Mouse (Mus musculus): ENCODE results near the gene Rapsn. TPM values are rescaled to one million over a fixed set of nuclear protein-coding genes. Genes with fewer than 3 reads are reported as not detected.
A peak's percentile ranks its signal among the peaks of the same experiment; 100 is the strongest.

The Rapsn gene
- polyA plus RNA-seq, 1 experiment = 1.9 TPM

- TF ChIP-seq POLR2A (IDR thresholded peaks at IDR 0.05; ENCODE audit: extremely low read depth, insufficient read depth, low read length) (no peak), CTCF (IDR thresholded peaks at IDR 0.05; ENCODE audit: extremely low read depth, insufficient read depth, low read length) (no peak)
- Histone ChIP-seq H3K4me3 (ENCODE audit: insufficient read depth, low read length) (no peak overlapping the region), H3K27ac (ENCODE audit: insufficient read depth, low read length) (peak overlapping the region; percentile 74), H3K4me1 (ENCODE audit: control insufficient read depth, insufficient read depth, low read length) (no peaks in the 10 kb centered on the region)
These were observed 48.9 kb downstream of the Rapsn start for GRCm38 (mm10) chr2:91084179-91084820.

DNA sequence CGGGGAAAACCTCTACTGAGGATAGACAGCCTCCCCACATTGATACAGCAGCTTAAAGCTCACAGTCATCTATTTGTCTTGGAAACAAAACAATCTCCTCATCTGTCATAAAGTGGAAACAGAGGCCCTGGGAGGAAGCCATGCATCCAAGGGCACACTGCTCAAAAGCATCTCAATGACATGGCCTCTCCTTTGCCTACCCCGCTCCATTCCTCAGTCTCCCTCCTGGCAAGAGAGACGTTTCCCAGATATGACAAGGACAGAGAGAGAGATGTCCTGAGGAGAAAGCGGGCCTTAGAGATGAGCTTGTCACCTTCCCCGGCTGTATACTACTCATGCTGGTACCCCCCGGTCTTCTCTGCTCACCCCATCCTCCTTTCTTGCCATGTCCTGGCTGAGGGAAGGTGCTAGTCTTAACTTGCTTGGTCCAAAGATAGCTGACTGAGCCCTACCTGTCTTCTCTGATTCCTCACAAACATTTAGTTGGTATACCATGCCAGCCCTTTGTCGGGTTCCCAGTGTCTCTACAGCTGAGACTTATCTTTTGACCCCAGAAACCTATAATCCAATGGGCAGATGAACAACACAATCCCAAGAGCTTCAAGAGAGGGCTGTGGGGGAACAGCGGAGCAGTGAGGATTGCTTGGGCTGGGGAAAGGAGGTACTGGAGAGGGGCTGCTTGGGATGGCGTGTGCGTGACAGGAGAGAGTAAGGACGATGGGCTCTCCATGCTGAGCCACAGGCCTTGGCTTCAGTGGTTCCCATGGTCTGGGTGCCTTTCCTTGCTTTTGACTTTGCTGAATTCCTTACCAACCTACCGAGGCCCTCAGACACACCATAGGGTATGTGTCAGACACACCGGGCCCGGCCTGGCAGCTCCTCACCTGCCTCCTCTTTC, 50.3 kb downstream of the Rapsn start:
- TF ChIP-seq CTCF (IDR thresholded peaks at IDR 0.05; ENCODE audit: extremely low read depth, insufficient read depth, low read length) (no peak), POLR2A (IDR thresholded peaks at IDR 0.05; ENCODE audit: extremely low read depth, insufficient read depth, low read length) (no peak)
- H3K4me3 ChIP-seq (ENCODE audit: insufficient read depth, low read length) = no peak overlapping the region

GRCm38 (mm10) chr2:91086392-91087237, 51.2 kb downstream of the Rapsn start:
- TF ChIP-seq CTCF (IDR thresholded peaks at IDR 0.05; ENCODE audit: extremely low read depth, insufficient read depth, low read length) = no peak
- no peak for TF ChIP-seq POLR2A (IDR thresholded peaks at IDR 0.05; ENCODE audit: extremely low read depth, insufficient read depth, low read length)
- H3K4me3 ChIP-seq (ENCODE audit: insufficient read depth, low read length) = no peak overlapping the region
- peaks cover 5% of the 10 kb centered on the region for H3K4me1 ChIP-seq (ENCODE audit: control insufficient read depth, insufficient read depth, low read length)
- no peak overlapping the region for H3K27ac ChIP-seq (ENCODE audit: insufficient read depth, low read length)

More for the DNA sequence above, 50.3 kb downstream of the Rapsn start:
- Histone ChIP-seq H3K4me1 (ENCODE audit: control insufficient read depth, insufficient read depth, low read length) (peaks cover 3% of the 10 kb centered on the region; the same call in 1 of the 2 replicates), H3K27ac (ENCODE audit: insufficient read depth, low read length) (no peak overlapping the region)

- TF ChIP-seq CTCF (IDR thresholded peaks at IDR 0.05; ENCODE audit: extremely low read depth, insufficient read depth, low read length) (no peak), POLR2A (IDR thresholded peaks at IDR 0.05; ENCODE audit: extremely low read depth, insufficient read depth, low read length) (no peak)
These were observed 52.0 kb downstream of the Rapsn start for GRCm38 (mm10) chr2:91087453-91087852.

DNA sequence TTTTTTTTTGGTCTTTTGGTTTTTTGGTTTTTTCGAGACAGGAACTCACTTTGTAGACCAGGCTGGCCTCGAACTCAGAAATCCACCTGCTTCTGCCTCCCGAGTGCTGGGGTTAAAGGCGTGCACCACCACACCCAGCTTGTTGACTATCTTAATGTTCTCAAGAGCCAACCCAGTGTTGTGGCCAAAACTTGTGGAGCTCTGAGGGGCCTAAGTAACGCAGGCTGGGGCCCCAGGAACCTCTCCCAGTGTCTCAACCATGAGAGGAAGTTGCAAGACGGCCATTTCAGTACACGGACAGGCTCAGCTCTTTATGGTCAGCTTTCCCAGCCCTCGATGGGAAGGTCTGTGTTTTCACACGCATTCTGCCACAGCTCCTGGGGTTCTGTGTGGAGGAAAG, 53.6 kb downstream of the Rapsn start:
- no peak overlapping the region for H3K27ac ChIP-seq (ENCODE audit: insufficient read depth, low read length)
- H3K4me1 ChIP-seq (ENCODE audit: control insufficient read depth, insufficient read depth, low read length) = peaks cover 5% of the 10 kb centered on the region
- no peak overlapping the region for H3K4me3 ChIP-seq (ENCODE audit: insufficient read depth, low read length)
- TF ChIP-seq POLR2A (IDR thresholded peaks at IDR 0.05; ENCODE audit: extremely low read depth, insufficient read depth, low read length) (no peak), CTCF (IDR thresholded peaks at IDR 0.05; ENCODE audit: extremely low read depth, insufficient read depth, low read length) (no peak)

More at GRCm38 (mm10) chr2:91087453-91087852, 52.0 kb downstream of the Rapsn start:
- no peak overlapping the region for H3K27ac ChIP-seq (ENCODE audit: insufficient read depth, low read length)
- H3K4me3 ChIP-seq (ENCODE audit: insufficient read depth, low read length) = no peak overlapping the region
- H3K4me1 ChIP-seq (ENCODE audit: control insufficient read depth, insufficient read depth, low read length) = peaks cover 5% of the 10 kb centered on the region

GRCm38 (mm10) chr2:91090208-91090607, 54.8 kb downstream of the Rapsn start:
- TF ChIP-seq POLR2A (IDR thresholded peaks at IDR 0.05; ENCODE audit: extremely low read depth, insufficient read depth, low read length) = no peak
- no peak for TF ChIP-seq CTCF (IDR thresholded peaks at IDR 0.05; ENCODE audit: extremely low read depth, insufficient read depth, low read length)
- no peak overlapping the region for H3K27ac ChIP-seq (ENCODE audit: insufficient read depth, low read length)
- no peak overlapping the region for H3K4me3 ChIP-seq (ENCODE audit: insufficient read depth, low read length)
- peaks cover 5% of the 10 kb centered on the region for H3K4me1 ChIP-seq (ENCODE audit: control insufficient read depth, insufficient read depth, low read length)

GRCm38 (mm10) chr2:91090827-91091226, 55.4 kb downstream of the Rapsn start:
- no peak overlapping the region for H3K27ac ChIP-seq (ENCODE audit: insufficient read depth, low read length)
- peaks cover 5% of the 10 kb centered on the region for H3K4me1 ChIP-seq (ENCODE audit: control insufficient read depth, insufficient read depth, low read length)
- TF ChIP-seq POLR2A (IDR thresholded peaks at IDR 0.05; ENCODE audit: extremely low read depth, insufficient read depth, low read length) (no peak), CTCF (IDR thresholded peaks at IDR 0.05; ENCODE audit: extremely low read depth, insufficient read depth, low read length) (no peak)
- H3K4me3 ChIP-seq (ENCODE audit: insufficient read depth, low read length) = no peak overlapping the region

Other genes with a start within 250 kb of the Rapsn start
- 135 and 140 TPM in 2 replicates for gene Mtch2, start 188.5 kb upstream of the Rapsn start, polyA plus RNA-seq (2012; rRNA removed)
- gene C1qtnf4, start 149.8 kb upstream of the Rapsn start, polyA plus RNA-seq (2012; rRNA removed) = 363 and 369 TPM in 2 replicates
- gene Kbtbd4, start 130.9 kb upstream of the Rapsn start, polyA plus RNA-seq (2012; rRNA removed) = 25.3 and 28.1 TPM in 2 replicates
- 222 and 229 TPM in 2 replicates for gene Ndufs3, start 130.8 kb upstream of the Rapsn start, polyA plus RNA-seq (2012; rRNA removed)
- gene Celf1, start 95.2 kb upstream of the Rapsn start, polyA plus RNA-seq (2012; rRNA removed) = 102 and 107 TPM in 2 replicates
- gene Psmc3, start 18.4 kb downstream of the Rapsn start, polyA plus RNA-seq (2012; rRNA removed) = 202 and 205 TPM in 2 replicates
- 51.3 and 54.7 TPM in 2 replicates for gene Slc39a13, start 34.8 kb downstream of the Rapsn start, polyA plus RNA-seq (2012; rRNA removed)
- 9.3 and 10.6 TPM in 2 replicates for gene Spi1, start 46.8 kb downstream of the Rapsn start, polyA plus RNA-seq (2012; rRNA removed)
- 0.89 and 0.98 TPM in 2 replicates for gene Mybpc3, start 82.5 kb downstream of the Rapsn start, polyA plus RNA-seq (2012; rRNA removed)
- gene Madd, start 148.2 kb downstream of the Rapsn start, polyA plus RNA-seq (2012; rRNA removed) = 152 and 178 TPM in 2 replicates
- 8.2 and 8.3 TPM in 2 replicates for gene Nr1h3, start 167.2 kb downstream of the Rapsn start, polyA plus RNA-seq (2012; rRNA removed)
- gene Acp2, start 167.3 kb downstream of the Rapsn start, polyA plus RNA-seq (2012; rRNA removed) = 34.2 and 35.3 TPM in 2 replicates
- gene Ddb2, start 201.4 kb downstream of the Rapsn start, polyA plus RNA-seq (2012; rRNA removed) = 37.4 and 41.3 TPM in 2 replicates
- gene Pacsin3, start 220.3 kb downstream of the Rapsn start, polyA plus RNA-seq (2012; rRNA removed) = 90.4 and 100 TPM in 2 replicates
- gene Arfgap2, start 229.4 kb downstream of the Rapsn start, polyA plus RNA-seq (2012; rRNA removed) = 32.7 and 34.9 TPM in 2 replicates